Mouse (Mus musculus) adrenal gland, postnatal 25 days (tissue): ENCODE measurements around the gene Mpp4. TPM values are rescaled to one million over a fixed set of nuclear protein-coding genes. Genes with fewer than 3 reads are reported as not detected.

ENCODE experiments used
- DNase-seq: peaks from one replicate; pipeline ENCODE4 v3.0.0; 2021; ENCODE audit warnings: mixed read lengths
- long read RNA-seq: library from polyadenylated mRNA; stranded (forward); transcript quantifications from one replicate; pipeline ENCODE4 v2.0.0, GENCODE M21; 2021
- total RNA-seq: library from RNA; stranded (reverse); gene quantifications from 2 replicates; pipeline ENCODE4 v1.2.3, GENCODE M21; 2021

The Mpp4 gene
- 0.71 TPM in 1 of 2 replicates, not detected in the other for total RNA-seq
- long read RNA-seq = 0 reads

DNA sequence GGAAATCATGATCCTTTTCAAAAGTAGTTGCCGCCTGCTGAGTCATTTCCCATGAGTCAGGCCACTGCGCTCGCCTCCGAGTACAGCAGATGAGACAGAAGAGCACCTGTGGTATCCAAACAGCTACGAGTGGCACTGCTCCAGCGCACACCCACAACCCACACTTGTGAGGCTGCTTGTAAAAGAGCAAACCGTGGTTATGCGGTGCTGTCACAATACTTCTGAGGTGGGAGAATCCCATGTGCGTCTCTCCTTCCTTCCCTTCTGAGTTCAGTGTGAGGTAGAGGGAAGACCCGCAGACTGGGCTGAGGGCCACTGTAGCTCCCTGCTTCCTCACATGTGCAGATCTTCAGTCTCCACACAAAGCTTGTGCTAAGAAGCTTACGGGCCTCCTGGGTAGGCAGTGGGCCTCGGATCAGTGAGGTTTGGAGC lies at the start of gene Mpp4:
TSS of gene Mpp4 (minus strand) at position 360 of the 432 bp plus-strand sequence.
- peak; percentile 16 for DNase-seq

DNA sequence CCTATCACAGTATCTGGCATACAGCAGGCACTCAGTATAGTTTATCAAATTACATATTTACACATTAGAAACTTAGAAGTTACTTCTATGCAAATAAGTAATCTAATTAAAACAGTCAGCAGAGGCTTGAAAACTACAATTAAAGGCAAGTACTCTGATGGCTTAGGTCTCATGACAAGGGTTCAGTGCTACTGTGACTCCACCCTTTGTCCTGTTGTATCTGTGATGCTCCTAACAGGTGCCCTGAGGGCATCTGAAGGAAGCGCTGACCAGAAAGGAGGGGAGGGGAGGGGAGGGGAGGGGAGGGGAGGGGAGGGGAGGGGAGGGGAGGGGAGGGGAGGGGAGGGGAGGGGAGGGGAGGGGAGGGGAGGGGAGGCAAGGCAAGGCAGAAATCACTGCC lies 49.8 kb upstream of the Mpp4 start:
- DNase-seq = no peak

DNA sequence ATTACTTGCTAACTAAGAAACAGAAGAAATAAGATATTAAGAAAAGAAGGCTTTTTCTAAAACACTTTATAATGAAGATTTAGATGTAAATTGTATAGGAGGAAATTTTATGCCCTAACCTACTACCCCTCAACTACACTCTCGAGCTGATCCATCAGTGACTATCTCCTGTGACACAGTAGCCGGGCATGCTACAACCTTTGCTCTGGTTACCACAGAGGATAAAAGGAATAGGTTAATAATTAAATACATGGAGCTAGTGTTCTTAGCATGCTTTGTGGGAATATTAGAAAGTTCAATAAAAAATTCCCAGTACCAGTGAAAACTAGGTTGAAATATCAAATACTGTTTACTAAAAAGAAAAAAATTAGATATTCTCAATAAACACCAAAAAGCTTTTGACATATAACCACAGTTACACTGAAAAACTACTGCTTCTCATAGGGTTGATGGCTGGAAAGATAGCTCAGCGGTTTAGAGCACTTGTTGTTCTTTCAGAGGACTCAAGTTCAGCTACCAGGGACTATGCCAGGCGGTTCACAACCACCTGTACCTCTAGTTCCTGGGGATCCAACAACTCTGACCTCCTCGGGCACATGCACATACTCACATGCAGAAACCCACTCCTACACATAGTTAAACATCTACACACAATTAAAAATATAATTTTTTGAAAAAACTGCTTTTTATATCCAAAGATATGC lies 49.0 kb upstream of the Mpp4 start:
- no peak for DNase-seq

DNA sequence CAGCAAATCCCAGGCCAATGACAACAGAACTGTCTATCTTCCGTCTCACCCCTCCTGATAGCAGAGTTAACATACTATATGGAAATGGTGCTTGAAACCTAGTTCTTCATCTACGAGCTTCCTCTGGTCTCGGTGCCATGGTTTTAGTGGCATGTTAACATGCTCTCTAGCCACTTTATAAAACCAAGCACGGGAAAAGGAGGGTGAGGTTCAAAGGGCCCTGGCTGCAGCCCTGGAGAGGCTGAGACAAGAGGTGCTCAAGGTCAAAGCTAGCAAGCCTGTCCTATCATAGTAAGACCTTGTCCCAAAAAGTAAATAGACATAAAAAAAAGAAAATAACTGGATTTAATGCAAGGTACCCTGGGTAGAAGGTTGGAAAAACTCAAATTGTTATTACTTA lies 48.5 kb upstream of the Mpp4 start:
- DNase-seq = no peak

DNA sequence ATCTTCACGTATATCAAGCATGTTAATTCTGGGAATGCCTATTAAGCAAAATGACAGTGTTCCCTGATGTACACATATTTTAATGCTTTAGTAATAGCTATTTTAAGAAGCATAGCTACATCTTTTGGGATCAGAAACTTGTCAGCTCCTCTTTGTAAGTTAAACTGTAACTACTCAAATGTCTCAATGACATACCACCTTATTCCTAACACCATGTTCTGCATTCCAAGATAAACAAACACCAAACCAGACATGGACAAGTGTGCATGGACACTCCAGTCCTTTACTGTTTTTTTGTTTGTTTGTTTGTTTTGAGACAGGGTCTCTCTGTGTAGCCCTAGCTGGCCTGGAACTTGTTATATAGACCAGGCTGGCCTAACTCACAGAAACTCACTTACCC lies 45.1 kb upstream of the Mpp4 start:
- no peak for DNase-seq

DNA sequence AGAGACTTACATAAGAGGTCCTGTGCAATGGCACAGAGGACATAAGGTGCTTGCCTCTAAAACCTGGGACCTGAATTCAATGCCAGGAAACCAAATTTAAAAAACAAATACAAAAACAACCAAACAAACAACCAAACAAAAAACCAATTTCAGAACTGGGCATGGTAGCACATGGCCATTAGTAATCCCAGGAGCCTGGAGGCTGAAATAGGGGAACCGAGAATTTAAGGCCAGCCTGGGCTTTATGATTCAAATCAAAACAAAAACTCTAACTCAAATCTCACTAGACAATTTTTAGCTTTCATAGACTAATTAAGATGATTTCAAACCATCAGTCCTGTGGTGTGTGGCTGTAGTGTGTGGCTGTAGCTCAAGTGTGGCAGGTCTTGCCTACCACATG lies 41.3 kb upstream of the Mpp4 start:
- no peak for DNase-seq

DNA sequence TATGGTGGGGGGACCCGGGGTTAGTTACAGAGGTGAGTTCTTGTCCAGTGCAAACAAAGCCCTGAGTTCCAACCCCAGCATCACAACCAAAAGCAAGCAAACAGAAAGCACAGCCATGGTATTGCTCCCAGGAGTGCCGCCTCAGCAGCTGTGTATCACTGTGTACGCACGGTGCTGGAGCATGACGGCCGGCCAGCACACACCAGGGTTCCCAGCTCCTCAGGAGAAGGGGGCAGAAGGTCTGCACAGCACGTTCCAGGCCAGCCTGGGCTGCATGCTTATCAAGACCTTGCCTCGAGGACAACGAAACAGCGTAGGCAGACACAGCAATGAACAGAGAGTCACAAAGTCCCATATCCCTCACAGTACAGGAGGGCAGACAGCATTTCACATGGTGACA lies 39.2 kb upstream of the Mpp4 start:
- DNase-seq = no peak

DNA sequence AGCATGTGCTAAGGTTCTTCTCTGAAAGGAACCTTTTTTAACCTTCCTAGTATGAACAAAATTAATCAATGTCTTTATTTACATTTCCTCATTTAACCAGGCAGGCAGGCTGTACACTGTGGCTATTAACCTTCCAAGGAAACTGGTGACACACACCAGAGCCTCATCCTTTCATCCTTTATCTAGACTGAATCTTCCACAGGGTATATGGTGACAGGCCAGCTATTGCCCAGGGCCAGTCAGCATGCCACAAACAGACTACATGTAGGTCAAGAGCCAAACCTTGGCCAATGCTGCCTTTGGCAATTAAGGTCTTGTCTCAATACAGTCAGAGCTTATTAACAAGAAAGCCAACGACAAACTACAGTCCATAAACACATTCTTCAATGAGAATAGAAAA lies 38.4 kb upstream of the Mpp4 start:
- DNase-seq = no peak

DNA sequence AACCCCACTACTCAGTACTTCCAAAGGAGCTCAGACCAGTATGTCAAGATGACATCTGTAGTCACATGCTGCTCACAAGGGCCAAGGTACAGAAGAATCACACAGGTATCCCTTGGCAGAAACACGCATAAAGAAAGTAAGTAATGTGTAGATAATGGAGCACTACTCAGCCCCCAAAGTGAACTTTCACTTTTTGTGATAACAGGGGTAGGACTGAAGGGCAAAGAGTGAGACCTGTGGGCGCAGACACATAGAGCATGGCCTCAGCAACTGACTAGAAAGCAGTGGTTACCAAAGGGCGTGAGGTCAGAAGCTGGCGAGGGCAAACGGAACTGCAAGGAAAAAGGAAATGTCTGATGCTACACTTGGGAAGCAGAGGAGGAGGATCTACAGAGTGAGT lies 37.8 kb upstream of the Mpp4 start:
- DNase-seq = no peak

DNA sequence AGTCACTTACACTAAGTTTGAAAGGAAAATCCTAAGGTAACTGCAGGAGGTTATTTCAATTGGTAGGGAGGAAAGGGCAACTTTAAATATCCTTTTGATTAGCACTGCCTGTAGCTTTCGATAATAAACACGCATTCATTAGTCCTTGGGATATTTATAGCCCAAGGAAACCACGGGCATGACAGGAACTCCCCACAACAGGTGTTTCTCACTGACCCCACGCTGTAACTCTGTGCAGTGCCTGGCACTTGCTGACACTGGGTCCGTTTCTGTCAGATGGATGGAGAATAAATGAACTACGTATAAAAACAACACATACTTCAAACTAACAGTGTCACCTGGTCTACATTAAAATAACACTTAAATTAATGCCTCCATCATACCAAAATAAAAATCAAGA lies 31.8 kb upstream of the Mpp4 start:
- no peak for DNase-seq

DNA sequence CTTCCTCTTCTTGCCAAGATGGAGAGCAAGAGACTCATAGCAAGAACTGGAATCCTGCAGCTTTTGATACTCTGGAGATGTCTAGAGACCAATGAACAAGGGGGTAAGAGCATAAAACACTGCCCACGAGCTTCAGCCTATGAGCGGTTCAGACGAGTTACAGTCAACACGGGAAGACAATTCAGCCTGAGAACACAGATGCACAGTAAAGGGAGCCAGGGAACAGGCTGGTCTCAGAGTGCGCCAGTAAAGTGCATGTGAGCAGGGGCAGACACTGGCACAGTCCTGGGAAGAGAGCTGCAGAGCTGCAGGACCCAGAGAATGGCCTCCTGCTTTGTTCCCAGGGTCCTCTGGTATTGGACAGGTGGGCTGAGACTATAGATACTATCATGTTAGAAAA lies 24.6 kb upstream of the Mpp4 start:
- no peak for DNase-seq

DNA sequence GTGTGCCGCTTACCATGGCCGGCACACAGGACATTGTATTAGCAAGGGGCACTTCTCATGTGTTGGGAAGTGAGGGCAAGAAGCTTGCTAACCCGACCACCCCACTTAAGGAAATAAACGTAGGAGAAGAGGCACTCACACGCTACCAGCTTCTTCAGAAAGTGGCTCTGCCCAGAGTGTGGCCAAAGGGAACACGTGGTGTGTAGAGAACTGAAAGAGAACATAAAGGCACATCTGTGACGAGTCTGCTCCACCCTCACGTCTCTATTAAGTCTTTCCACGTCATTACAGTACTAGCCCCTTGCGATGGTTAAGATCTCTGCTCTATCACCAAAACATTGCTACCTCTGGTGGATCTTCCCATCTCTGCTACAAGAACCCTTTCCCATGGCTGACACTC lies 23.1 kb upstream of the Mpp4 start:
- DNase-seq = no peak

DNA sequence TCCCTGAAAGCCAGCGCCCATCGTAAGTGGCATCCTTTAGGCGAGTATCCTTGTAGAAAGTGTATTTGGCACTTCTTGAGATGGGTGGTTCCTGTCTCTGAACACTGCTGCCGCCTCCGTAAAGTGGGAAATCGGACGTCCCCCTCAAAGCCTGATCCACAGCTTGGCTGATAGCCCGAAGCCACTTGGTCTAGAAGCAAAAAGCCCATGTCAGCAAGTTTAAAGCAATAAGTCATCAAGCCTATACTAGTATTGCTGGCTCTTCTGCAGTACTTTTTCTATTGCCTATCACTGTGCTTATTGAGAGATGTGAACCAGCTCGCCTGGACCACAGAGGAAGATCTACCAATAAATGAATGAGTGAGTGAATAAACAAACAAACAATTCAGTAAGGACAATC lies 22.2 kb upstream of the Mpp4 start:
- no peak for DNase-seq

DNA sequence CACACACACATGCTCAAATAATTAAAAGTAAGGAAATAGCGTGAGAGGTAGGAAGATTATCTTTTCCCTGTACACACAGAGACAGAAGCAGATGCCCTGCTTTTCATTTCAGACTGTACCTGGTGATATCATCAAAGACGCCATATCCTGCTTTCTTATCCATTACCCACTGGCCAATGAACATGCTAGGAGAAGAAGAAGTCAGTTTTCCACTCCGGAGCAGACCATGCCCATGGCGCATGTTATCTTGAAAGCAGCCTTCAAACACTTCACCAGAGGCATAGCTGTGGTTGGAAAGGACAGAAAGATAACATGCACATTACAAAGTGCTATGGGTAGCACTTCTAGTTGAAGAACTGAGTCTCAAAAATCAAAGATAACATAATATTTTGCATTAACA lies 19.9 kb upstream of the Mpp4 start:
- no peak for DNase-seq

DNA sequence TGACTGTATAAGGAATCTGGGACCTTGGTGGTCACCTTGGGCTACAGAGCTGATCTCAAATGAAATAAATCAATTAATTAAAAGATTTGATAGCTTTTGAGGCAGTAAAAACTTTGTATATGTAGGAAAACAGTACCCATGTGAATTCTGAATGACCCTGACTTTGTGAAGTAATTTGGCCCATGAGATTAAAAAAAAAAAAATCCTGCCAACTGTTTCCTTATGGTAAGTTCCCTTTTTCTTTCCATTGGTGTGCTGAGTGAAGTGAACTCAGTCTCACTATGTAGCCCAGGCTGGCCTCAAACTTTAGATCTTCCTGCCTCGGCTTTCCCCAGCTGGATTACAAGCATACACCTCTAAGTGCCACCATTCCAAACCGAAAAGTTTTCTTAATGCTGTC lies 19.2 kb upstream of the Mpp4 start:
- no peak for DNase-seq

DNA sequence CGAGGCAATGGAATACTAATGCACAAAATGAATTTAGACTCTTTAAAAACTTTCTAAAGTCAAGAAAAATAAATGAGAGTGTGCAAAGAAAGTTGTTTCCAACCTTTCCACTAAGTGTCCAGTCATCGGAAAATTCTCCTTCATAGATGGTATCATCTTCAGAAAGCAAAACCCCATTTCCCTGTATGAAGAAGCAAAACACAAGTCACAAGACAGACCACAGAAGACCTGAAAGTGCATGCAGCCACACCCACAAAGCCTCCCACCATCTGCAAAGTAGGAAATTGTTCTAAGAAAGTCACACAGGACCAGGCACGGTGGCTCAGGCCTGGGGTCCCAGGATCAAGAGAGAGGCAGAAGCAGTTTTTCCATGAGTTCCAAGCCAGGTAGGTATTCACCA lies 16.8 kb upstream of the Mpp4 start:
- no peak for DNase-seq

DNA sequence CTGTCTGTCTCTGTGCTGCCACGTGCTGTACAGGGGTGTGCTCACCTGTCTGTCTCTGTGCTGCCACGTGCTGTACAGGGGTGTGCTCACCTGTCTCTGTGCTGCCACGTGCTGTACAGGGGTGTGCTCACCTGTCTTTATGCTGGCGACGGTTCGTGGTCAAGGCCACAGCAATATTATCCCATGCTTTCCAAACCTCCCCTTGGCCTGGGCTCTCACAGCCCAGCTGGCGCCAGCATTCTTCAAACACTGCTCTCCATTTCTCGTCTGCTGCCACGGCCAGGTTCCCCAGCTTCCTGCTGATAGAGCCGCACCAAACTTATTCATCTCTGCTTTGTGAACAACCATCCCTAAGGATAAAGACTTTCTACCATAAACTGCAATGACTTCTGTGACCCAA lies 15.2 kb upstream of the Mpp4 start:
- no peak for DNase-seq

DNA sequence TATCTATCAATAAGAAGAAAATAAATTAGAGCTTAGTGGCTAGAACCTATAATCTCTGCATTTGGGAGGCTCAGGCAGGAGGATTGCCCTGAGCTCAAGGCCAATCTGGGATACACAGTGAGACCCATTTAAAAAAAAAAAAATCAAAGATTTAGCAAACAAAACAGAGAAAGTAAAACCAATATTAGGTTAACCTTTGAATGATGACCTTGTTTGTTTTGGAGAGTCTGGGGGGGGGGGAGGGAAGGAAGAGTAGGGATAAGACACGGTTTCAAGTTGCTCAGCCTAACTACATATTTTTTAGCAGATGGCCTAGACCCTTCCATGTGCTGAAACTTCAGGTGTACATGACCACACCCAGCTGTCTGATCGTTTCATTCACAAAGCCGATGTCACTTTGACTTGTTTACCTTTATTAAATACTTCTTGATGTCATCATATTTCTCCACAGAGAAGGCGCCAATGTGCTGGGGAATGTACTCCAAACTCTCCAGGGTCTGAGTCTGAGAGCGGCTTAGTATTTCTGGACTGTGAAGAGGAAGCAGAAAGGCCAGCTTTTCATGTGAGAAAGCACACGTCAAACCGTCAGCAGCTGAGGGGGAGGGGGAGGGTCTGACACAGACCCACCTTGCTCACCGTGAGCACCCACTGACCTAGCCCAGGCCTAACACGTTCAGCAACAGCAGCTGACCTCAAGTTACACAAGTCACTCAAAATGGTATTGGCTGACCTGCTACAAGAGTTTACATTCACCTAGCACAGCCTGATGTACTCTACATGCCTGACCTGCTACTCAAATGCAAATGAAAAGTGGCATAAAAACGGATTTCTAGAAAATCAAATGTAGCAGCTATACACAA lies 11.6 kb upstream of the Mpp4 start:
- no peak for DNase-seq

DNA sequence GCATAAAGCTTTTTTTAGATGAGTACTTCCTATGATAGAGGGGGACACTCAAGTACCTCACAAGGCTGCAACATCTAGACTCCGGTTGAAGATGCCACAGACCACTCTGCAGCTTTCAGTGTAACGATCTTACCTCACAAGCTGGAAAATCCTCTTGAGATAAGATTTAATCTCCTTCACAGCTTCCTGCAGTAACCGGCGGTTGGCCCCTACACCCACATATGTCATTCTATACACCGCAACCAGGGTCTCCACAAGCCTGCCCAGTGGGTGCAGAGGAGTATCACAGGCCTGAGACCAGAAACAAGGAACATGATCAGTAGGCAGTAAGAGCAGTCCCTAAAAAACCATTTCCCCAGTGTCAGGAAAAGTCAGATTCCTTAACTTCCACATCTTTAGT lies 9.8 kb upstream of the Mpp4 start:
- no peak for DNase-seq

DNA sequence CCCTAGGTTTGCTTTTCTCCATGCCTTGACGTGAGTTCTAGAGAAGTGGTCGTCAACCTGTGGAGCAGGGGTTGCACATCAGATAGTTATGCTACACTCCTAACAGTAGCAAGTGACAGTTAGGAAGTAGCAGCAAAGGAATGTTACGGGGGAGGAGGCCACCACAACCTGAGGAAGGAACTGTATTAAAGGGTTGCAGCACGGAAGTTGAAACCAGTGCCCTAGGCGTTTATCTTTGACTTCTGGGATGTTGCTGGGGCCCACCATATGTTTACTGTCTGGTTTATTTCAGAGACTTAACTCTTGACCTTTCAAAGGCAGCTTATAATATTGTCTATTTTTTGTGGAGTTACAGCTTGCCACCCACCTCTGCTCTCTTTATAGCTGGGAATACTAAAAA lies 8.7 kb upstream of the Mpp4 start:
- DNase-seq = no peak

DNA sequence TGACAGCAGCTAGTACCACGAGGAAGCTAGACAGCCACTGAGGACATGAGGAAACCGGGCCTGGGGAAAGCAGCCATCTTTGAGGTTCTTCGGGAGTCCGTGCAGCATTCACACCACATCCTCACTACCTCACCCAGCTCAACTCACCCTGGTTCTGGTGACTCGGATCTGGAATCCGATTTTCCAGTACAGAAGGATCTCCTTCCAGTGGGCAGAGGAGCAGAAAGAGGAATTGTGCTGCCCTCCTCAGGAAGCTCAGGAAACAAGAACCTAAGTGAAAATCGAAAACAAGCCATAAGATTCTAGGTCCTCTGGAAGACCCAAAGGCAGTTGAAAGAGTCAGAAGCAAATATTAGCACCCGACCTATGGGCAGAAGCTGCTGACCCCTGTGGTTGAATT lies 7.1 kb upstream of the Mpp4 start:
- DNase-seq = no peak

DNA sequence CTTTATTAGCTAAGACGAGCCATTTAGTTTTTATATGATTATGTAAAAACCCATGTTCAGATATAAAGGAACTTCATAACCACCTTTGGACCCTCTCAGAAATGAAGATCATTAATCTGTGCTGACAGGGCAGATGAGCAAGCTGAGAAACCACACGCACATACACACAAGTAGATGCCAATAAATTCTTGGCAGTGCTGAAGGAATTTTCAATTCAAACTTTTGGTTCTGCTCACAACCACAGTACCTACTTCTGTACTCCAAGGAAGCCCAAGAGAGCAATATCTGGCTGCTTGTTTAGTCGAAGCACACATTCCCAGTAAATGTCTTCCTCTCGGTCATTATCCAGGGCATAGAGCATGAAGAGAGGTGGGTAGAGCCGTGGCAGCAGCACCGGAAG lies 6.4 kb upstream of the Mpp4 start:
- DNase-seq = no peak

DNA sequence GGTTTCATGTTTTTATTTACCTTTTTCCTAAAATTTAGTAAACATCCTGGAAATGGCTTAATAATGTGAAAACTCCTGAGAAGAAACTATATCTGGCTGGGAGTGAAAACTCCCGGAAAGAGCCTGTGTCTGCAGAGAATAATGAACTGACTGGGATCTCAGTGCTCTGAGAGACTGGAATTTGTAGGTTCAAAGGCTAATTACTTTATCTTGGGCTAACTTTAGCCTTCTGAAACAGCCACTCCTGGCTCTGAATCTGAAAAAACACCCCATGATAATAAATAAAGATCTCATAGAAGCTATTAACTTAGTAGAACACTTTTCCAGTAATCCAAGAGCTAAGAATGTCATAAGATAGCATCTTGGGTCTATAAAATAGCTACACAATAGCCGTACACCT lies 5.4 kb upstream of the Mpp4 start:
- no peak for DNase-seq
